Mouse (Mus musculus): ENCODE data around the gene Hspb1. TPM values are rescaled to one million over a fixed set of nuclear protein-coding genes. Genes with fewer than 3 reads are reported as not detected.

Hspb1 gene
- polyA plus RNA-seq, 1 experiment: 0.08 TPM

GRCm38 (mm10) chr5:135898995-135899394 lies 11.3 kb downstream of the Hspb1 start:
- Histone ChIP-seq H3K4me3 (replicated peaks) (no peak overlapping the region), H3K36me3 (ENCODE audit: control insufficient read depth) (no peaks in the 10 kb centered on the region), H3K9me3 (ENCODE audit: control insufficient read depth, low read length) (no peaks in the 10 kb centered on the region; the same call in 1 of the 2 replicates), H3K27me3 (ENCODE audit: control insufficient read depth) (peaks cover 6% of the 10 kb centered on the region; the same call in 1 of the 2 replicates), H3K4me1 (ENCODE audit: control insufficient read depth) (peaks cover 8% of the 10 kb centered on the region)
- TF ChIP-seq TAL1 (IDR thresholded peaks at IDR 0.05; ENCODE audit: low read length) (no peak), GATA1 (IDR thresholded peaks at IDR 0.05; ENCODE audit: low read length) (no peak)

GRCm38 (mm10) chr5:135899833-135900232 lies 12.1 kb downstream of the Hspb1 start:
- peaks cover 8% of the 10 kb centered on the region for H3K4me1 ChIP-seq (ENCODE audit: control insufficient read depth)
- peaks cover 6% of the 10 kb centered on the region; the same call in 1 of the 2 replicates for H3K27me3 ChIP-seq (ENCODE audit: control insufficient read depth)
- TF ChIP-seq GATA1 (IDR thresholded peaks at IDR 0.05; ENCODE audit: low read length) (no peak), TAL1 (IDR thresholded peaks at IDR 0.05; ENCODE audit: low read length) (no peak)
- H3K36me3 ChIP-seq (ENCODE audit: control insufficient read depth): no peaks in the 10 kb centered on the region
- no peaks in the 10 kb centered on the region; the same call in 1 of the 2 replicates for H3K9me3 ChIP-seq (ENCODE audit: control insufficient read depth, low read length)
- no peak overlapping the region for H3K4me3 ChIP-seq (replicated peaks)

DNA sequence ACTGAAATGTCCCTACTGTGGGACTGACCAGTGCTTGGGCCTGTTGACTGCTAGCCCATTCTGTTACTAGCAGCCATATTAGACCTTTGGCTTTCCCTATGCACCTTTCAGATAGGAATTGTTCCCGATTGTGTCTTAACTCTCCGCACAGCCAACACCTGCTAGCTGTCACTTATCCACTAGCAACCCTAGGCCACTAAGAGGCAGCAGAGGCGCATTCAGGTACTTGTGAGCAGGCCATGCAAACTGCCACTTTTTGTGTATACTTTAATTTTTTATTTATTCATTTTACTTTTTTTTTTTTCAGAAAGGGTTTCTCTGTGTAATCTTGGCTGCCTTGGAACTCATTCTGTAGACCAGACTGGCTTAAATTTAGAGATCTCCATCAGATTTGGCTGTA lies 13.0 kb downstream of the Hspb1 start:
- Histone ChIP-seq H3K4me1 (ENCODE audit: control insufficient read depth) (peaks cover 8% of the 10 kb centered on the region), H3K27me3 (ENCODE audit: control insufficient read depth) (peaks cover 6% of the 10 kb centered on the region; the same call in 1 of the 2 replicates), H3K36me3 (ENCODE audit: control insufficient read depth) (peaks cover under 1% of the 10 kb centered on the region; the same call in 1 of the 2 replicates), H3K9me3 (ENCODE audit: control insufficient read depth, low read length) (no peaks in the 10 kb centered on the region; the same call in 1 of the 2 replicates), H3K4me3 (replicated peaks) (no peak overlapping the region)
- TF ChIP-seq GATA1 (IDR thresholded peaks at IDR 0.05; ENCODE audit: low read length) (no peak), TAL1 (IDR thresholded peaks at IDR 0.05; ENCODE audit: low read length) (no peak)

DNA sequence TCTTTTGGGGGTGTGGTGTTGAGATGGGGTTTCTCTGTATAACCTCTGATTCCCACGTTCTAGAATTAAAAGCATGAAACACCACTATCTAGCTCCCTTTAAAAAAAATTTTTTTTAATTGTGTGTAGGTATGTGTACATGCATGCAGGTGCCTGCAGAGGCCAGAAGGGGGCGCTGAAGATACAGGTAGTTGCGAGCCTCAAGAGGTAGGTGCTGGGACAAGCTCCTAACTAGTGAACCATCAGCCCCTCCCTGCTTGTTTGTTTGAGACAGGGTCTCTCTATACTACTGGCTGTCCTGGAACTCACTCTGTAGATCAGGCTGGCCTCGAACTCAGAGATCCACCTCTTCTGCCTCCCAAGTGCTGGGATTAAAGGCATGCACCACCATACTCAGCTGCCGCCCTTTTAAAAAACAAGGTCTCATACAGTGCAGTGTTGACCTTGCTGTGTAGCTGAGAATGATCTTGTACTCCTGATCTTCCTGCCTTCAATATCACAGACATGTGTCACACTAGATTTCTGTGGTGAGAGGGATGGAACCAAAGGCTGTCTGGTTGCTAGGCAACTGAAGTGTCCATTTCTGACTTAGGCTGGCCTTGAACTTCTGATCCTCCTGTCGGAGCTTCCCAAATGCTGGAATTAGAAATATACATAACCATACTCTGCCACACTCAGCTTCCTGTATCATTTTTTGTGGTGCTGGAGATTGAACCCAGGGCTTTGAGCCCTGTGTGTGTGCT lies 13.8 kb downstream of the Hspb1 start:
- no peak overlapping the region for H3K4me3 ChIP-seq (replicated peaks)
- TF ChIP-seq TAL1 (IDR thresholded peaks at IDR 0.05; ENCODE audit: low read length) (no peak), GATA1 (IDR thresholded peaks at IDR 0.05; ENCODE audit: low read length) (no peak)
- peaks cover 11% of the 10 kb centered on the region for H3K4me1 ChIP-seq (ENCODE audit: control insufficient read depth)
- H3K36me3 ChIP-seq (ENCODE audit: control insufficient read depth): peaks cover 7% of the 10 kb centered on the region
- no peaks in the 10 kb centered on the region; the same call in 1 of the 2 replicates for H3K9me3 ChIP-seq (ENCODE audit: control insufficient read depth, low read length)
- H3K27me3 ChIP-seq (ENCODE audit: control insufficient read depth): peaks cover 6% of the 10 kb centered on the region; the same call in 1 of the 2 replicates

DNA sequence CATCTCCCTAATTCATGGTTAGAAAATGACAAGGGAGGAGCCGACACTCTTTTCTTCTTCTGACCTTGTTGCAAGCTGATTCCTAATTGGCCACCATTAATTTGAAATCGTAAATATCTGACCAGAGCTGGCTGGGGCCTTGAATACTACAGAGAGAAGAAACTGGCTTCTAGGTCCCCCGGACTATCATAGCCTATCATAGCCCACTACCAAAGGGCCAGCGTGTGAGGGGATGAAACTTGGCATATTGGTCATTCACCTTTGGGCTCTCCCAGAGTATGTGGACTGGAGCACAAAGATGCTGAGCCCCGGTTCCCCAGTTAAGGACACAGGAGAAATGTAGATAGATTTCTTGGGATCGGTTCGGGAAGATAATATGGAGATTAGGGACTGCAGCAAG lies 15.3 kb downstream of the Hspb1 start:
- Histone ChIP-seq H3K4me1 (ENCODE audit: control insufficient read depth) (peaks cover 14% of the 10 kb centered on the region), H3K27me3 (ENCODE audit: control insufficient read depth) (peaks cover 6% of the 10 kb centered on the region; the same call in 1 of the 2 replicates), H3K9me3 (ENCODE audit: control insufficient read depth, low read length) (no peaks in the 10 kb centered on the region; the same call in 1 of the 2 replicates), H3K4me3 (replicated peaks) (no peak overlapping the region), H3K36me3 (ENCODE audit: control insufficient read depth) (peaks cover 22% of the 10 kb centered on the region)
- TF ChIP-seq TAL1 (IDR thresholded peaks at IDR 0.05; ENCODE audit: low read length) (no peak), GATA1 (IDR thresholded peaks at IDR 0.05; ENCODE audit: low read length) (no peak)

GRCm38 (mm10) chr5:135903551-135904151 lies 15.9 kb downstream of the Hspb1 start:
- H3K4me1 ChIP-seq (ENCODE audit: control insufficient read depth): peaks cover 14% of the 10 kb centered on the region
- H3K36me3 ChIP-seq (ENCODE audit: control insufficient read depth): peaks cover 27% of the 10 kb centered on the region
- TF ChIP-seq GATA1 (IDR thresholded peaks at IDR 0.05; ENCODE audit: low read length) (no peak), TAL1 (IDR thresholded peaks at IDR 0.05; ENCODE audit: low read length) (no peak)
- peaks cover 6% of the 10 kb centered on the region; the same call in 1 of the 2 replicates for H3K27me3 ChIP-seq (ENCODE audit: control insufficient read depth)
- H3K9me3 ChIP-seq (ENCODE audit: control insufficient read depth, low read length): no peaks in the 10 kb centered on the region; the same call in 1 of the 2 replicates
- H3K4me3 ChIP-seq (replicated peaks): peak overlapping the region; percentile 37

GRCm38 (mm10) chr5:135904259-135904658 lies 16.5 kb downstream of the Hspb1 start:
- no peaks in the 10 kb centered on the region; the same call in 1 of the 2 replicates for H3K9me3 ChIP-seq (ENCODE audit: control insufficient read depth, low read length)
- TF ChIP-seq TAL1 (IDR thresholded peaks at IDR 0.05; ENCODE audit: low read length) (no peak), GATA1 (IDR thresholded peaks at IDR 0.05; ENCODE audit: low read length) (no peak)
- H3K4me1 ChIP-seq (ENCODE audit: control insufficient read depth): peaks cover 14% of the 10 kb centered on the region
- H3K36me3 ChIP-seq (ENCODE audit: control insufficient read depth): peaks cover 33% of the 10 kb centered on the region
- H3K4me3 ChIP-seq (replicated peaks): no peak overlapping the region
- peaks cover 6% of the 10 kb centered on the region; the same call in 1 of the 2 replicates for H3K27me3 ChIP-seq (ENCODE audit: control insufficient read depth)

DNA sequence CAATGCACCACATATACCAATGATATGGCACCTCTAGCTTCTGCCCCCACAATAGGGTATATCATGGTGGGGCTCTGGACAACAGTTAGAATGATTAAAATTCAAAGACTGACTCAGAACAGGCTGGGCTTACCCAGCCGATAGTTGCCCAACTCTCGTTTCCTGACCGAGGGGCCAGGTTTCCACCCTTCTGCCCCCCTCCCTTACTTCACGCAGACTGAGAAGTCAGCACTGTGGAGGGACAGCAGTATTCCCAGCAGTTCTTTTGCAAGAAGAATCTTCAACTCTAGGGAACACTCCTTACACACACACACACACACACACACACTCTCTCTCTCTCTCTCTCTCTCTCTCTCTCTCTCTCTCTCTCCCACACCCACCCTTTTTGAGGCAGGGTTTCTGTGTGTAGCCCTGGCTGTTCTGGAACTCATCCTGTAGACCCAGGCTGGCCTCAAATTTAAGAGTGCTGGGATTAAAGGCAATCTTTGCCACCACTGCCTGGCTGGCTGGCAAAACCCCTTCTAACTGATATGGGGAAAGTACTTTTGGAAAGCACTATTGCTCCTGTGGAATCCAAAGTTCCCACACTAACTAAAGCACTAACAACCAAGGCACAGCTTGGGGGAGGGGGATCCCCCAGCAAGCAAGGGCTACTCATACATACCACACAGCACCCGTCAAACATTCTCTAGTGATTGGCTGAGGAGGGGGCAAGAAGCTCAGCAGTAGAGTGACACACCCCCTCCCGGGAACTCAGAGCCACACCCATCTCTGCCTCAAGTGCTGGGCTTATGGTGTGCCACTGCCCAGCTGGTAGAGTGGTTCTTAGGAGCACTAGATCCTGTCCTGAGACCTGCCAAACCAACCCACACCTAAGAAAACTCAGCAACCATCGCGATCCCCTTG lies 17.9 kb downstream of the Hspb1 start:
- no peaks in the 10 kb centered on the region; the same call in 1 of the 2 replicates for H3K9me3 ChIP-seq (ENCODE audit: control insufficient read depth, low read length)
- no peak overlapping the region for H3K4me3 ChIP-seq (replicated peaks)
- peaks cover 6% of the 10 kb centered on the region; the same call in 1 of the 2 replicates for H3K27me3 ChIP-seq (ENCODE audit: control insufficient read depth)
- peaks cover 46% of the 10 kb centered on the region for H3K36me3 ChIP-seq (ENCODE audit: control insufficient read depth)
- TF ChIP-seq TAL1 (IDR thresholded peaks at IDR 0.05; ENCODE audit: low read length): no peak
- no peak for TF ChIP-seq GATA1 (IDR thresholded peaks at IDR 0.05; ENCODE audit: low read length)
- peaks cover 14% of the 10 kb centered on the region for H3K4me1 ChIP-seq (ENCODE audit: control insufficient read depth)
